Mouse (Mus musculus) hindbrain, embryonic 12.5 days (tissue): ENCODE measurements around the gene S100pbp. TPM values are rescaled to one million over a fixed set of nuclear protein-coding genes. Genes with fewer than 3 reads are reported as not detected.

Experiments used
- ATAC-seq: fragments of 200-750 bp; cut with Nextera tagmentation; 2 replicates; pipeline ENCODE4 v1.8.0; 2017; ENCODE audit warnings: moderate TSS enrichment; ENCODE audit not compliant: low FRiP score
- H3K27ac ChIP-seq: fragments of 300-500 bp; sonication (generic); 2 replicates; pipeline ENCODE4 v1.5.1; 2016; ENCODE audit warnings: mild to moderate bottlenecking
- H3K27me3 ChIP-seq: fragments of 300-500 bp; sonication (generic); 2 replicates; pipeline ENCODE4 v1.6.1; 2016; ENCODE audit warnings: mild to moderate bottlenecking
- H3K36me3 ChIP-seq: fragments of 300-500 bp; sonication (generic); 2 replicates; pipeline ENCODE4 v1.6.1; 2016; ENCODE audit warnings: mild to moderate bottlenecking
- H3K4me1 ChIP-seq: fragments of 300-500 bp; sonication (generic); 2 replicates; pipeline ENCODE4 v1.6.1; 2016
- H3K4me2 ChIP-seq: fragments of 300-500 bp; sonication (generic); replicated peaks from 2 replicates; pipeline ENCODE4 v1.6.1; 2016; ENCODE audit warnings: mild to moderate bottlenecking
- H3K4me3 ChIP-seq: fragments of 300-500 bp; sonication (generic); 2 replicates; pipeline ENCODE4 v1.5.1; 2016; ENCODE audit warnings: mild to moderate bottlenecking
- H3K9ac ChIP-seq: fragments of 300-500 bp; sonication (generic); 2 replicates; pipeline ENCODE4 v1.6.1; 2016; ENCODE audit warnings: mild to moderate bottlenecking, moderate library complexity
- H3K9me3 ChIP-seq: fragments of 300-500 bp; sonication (generic); replicated peaks from 2 replicates; pipeline ENCODE4 v1.6.1; 2016; ENCODE audit warnings: mild to moderate bottlenecking
- WGBS: fragments of 180-500 bp; shearing (Covaris S2); methylation state at CpG from one replicate; pipeline ENCODE4 v1.1.7; 2016; 5-methylcytosine and 5-hydroxymethylcytosine counted together
- polyA plus RNA-seq: library from polyadenylated mRNA; unstranded; fragments of >200 nt; fragmentation: Nextera tagmentation; extraction: Ambion mirVana; gene quantifications from 2 replicates; pipeline ENCODE4 v1.2.1, GENCODE M21; 2016

S100pbp gene
- polyA plus RNA-seq, 1 experiment from 2014 or later, result 23.2 TPM

- peaks cover 26% of the 10 kb centered on the region for H3K36me3 ChIP-seq
- no peak overlapping the region for H3K9ac ChIP-seq
- WGBS, result 91% methylated on average over 4 of the region's 4 CpGs
- no peak overlapping the region for H3K27ac ChIP-seq
- no peaks in the 10 kb centered on the region for H3K27me3 ChIP-seq
- ATAC-seq, result no peak
- no peak overlapping the region for H3K4me3 ChIP-seq
- no peaks in the 10 kb centered on the region for H3K9me3 ChIP-seq
- H3K4me1 ChIP-seq, result no peaks in the 10 kb centered on the region
- H3K4me2 ChIP-seq, result no peak overlapping the region
These were observed 27.8 kb downstream of the S100pbp start for GRCm38 (mm10) chr4:129161581-129162255.

- Histone ChIP-seq H3K36me3 (peaks cover 28% of the 10 kb centered on the region), H3K4me1 (no peaks in the 10 kb centered on the region), H3K4me2 (no peak overlapping the region), H3K27ac (no peak overlapping the region), H3K4me3 (no peak overlapping the region), H3K9me3 (no peaks in the 10 kb centered on the region), H3K27me3 (no peaks in the 10 kb centered on the region), H3K9ac (no peak overlapping the region)
- 100% methylated on average over 1 of the region's 1 CpGs for WGBS
- ATAC-seq, result no peak
These were observed 28.5 kb downstream of the S100pbp start for GRCm38 (mm10) chr4:129161076-129161475.

GRCm38 (mm10) chr4:129158549-129158948 lies 31.0 kb downstream of the S100pbp start:
- Histone ChIP-seq H3K36me3 (peaks cover 40% of the 10 kb centered on the region), H3K4me3 (no peak overlapping the region), H3K4me2 (no peak overlapping the region), H3K4me1 (no peaks in the 10 kb centered on the region), H3K9me3 (no peaks in the 10 kb centered on the region), H3K27ac (no peak overlapping the region), H3K27me3 (no peaks in the 10 kb centered on the region), H3K9ac (no peak overlapping the region)
- WGBS, result 77% methylated on average over 3 of the region's 3 CpGs
- ATAC-seq, result no peak

GRCm38 (mm10) chr4:129157541-129157940 lies 32.0 kb downstream of the S100pbp start:
- H3K27me3 ChIP-seq, result no peaks in the 10 kb centered on the region
- no peaks in the 10 kb centered on the region for H3K4me1 ChIP-seq
- peaks cover 43% of the 10 kb centered on the region for H3K36me3 ChIP-seq
- no peak overlapping the region for H3K9ac ChIP-seq
- 91% methylated on average over 5 of the region's 5 CpGs for WGBS
- ATAC-seq, result no peak
- no peak overlapping the region for H3K4me2 ChIP-seq
- no peak overlapping the region for H3K27ac ChIP-seq
- H3K9me3 ChIP-seq, result no peaks in the 10 kb centered on the region
- H3K4me3 ChIP-seq, result no peak overlapping the region

GRCm38 (mm10) chr4:129151276-129151811 lies 38.2 kb downstream of the S100pbp start:
- H3K4me1 ChIP-seq, result peaks cover 4% of the 10 kb centered on the region; the same call in 1 of the 2 replicates
- WGBS, result 75% methylated on average over 4 of the region's 4 CpGs
- ATAC-seq, result no peak
- no peak overlapping the region for H3K27ac ChIP-seq
- no peak overlapping the region for H3K4me3 ChIP-seq
- H3K4me2 ChIP-seq, result no peak overlapping the region
- H3K36me3 ChIP-seq, result peaks cover 47% of the 10 kb centered on the region
- no peak overlapping the region for H3K9ac ChIP-seq
- H3K27me3 ChIP-seq, result no peaks in the 10 kb centered on the region
- no peaks in the 10 kb centered on the region for H3K9me3 ChIP-seq

DNA sequence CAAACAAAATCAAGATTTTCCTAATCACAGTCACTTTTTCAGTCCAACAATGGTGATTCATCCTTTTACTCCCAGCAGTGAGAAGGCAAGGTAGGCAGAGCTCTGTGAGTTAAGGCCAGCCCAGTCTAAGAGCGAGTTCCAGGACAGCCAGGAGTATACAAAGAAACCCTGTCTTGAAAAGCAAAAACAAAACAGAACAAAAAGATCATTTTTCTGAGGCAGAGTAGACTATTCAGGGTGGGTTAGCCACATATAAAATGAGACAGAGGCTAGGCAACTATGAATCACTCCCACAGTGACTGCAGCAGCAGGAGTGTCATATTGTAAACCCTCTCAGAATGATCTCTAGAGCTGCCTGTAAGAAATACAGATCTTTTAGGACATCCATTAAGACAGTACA lies 40.2 kb downstream of the S100pbp start:
- Histone ChIP-seq H3K27me3 (no peaks in the 10 kb centered on the region), H3K9me3 (no peaks in the 10 kb centered on the region), H3K4me2 (no peak overlapping the region), H3K9ac (no peak overlapping the region), H3K27ac (no peak overlapping the region), H3K36me3 (peaks cover 31% of the 10 kb centered on the region), H3K4me3 (no peak overlapping the region), H3K4me1 (peaks cover 11% of the 10 kb centered on the region)
- no peak for ATAC-seq
- WGBS, result 68% methylated on average over 1 of the region's 1 CpGs

- Histone ChIP-seq H3K9ac (no peak overlapping the region), H3K27ac (no peak overlapping the region), H3K4me2 (no peak overlapping the region), H3K4me3 (no peak overlapping the region), H3K9me3 (no peaks in the 10 kb centered on the region), H3K36me3 (peaks cover 19% of the 10 kb centered on the region), H3K27me3 (no peaks in the 10 kb centered on the region), H3K4me1 (peaks cover 11% of the 10 kb centered on the region)
- no peak for ATAC-seq
- WGBS, result 88% methylated on average over 13 of the region's 13 CpGs
These were observed 41.9 kb downstream of the S100pbp start for GRCm38 (mm10) chr4:129147552-129148103.

DNA sequence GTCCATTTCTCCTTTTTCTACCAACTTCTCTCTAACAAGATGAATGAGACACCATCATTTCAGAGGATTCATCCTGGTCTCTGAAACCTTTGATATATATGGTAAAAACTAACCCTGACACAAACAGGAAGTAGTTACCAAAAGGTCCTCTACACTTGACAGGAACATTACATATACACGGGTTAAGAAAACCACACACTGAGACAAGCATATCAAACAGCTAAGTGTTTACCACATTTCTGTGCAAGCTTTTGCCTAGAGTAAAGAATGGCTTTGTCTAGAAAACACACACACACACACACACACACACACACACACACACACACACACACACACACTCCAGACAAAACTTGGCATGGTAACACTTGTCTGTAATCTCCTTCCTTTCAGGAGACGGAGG lies 43.1 kb downstream of the S100pbp start:
- H3K4me3 ChIP-seq, result no peak overlapping the region
- no peak overlapping the region for H3K4me2 ChIP-seq
- 73% methylated on average over 2 of the region's 2 CpGs for WGBS
- H3K4me1 ChIP-seq, result peaks cover 17% of the 10 kb centered on the region
- H3K27me3 ChIP-seq, result no peaks in the 10 kb centered on the region
- peaks cover 9% of the 10 kb centered on the region for H3K36me3 ChIP-seq
- no peak overlapping the region for H3K9ac ChIP-seq
- no peak overlapping the region for H3K27ac ChIP-seq
- no peaks in the 10 kb centered on the region for H3K9me3 ChIP-seq
- no peak for ATAC-seq

- Histone ChIP-seq H3K9me3 (no peaks in the 10 kb centered on the region), H3K27me3 (no peaks in the 10 kb centered on the region), H3K4me3 (no peak overlapping the region), H3K4me1 (peaks cover 17% of the 10 kb centered on the region), H3K9ac (no peak overlapping the region), H3K36me3 (peaks cover 9% of the 10 kb centered on the region), H3K4me2 (no peak overlapping the region), H3K27ac (no peak overlapping the region)
- no peak for ATAC-seq
- WGBS, result 84% methylated on average over 4 of the region's 4 CpGs
These were observed 43.6 kb downstream of the S100pbp start for GRCm38 (mm10) chr4:129145943-129146342.

DNA sequence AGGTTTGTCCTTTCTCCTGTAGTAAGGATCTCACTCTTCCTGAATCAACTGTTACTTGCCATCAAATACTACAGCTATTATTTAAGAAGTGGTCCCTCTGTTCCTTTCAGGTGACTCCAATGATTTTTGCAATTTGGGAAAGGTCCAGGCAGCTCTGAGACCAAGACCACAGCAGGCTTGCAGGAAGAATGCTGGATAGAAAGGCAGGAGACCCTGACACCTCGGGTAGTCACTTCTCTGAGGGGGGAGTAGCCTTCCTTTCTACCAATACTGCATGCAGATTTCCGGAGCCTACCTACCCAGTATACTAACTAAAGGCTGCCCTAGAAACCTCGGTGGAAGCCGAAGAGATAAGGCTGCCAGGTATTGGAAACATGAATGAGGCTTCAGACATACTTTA lies 44.1 kb downstream of the S100pbp start:
- H3K9ac ChIP-seq, result no peak overlapping the region
- no peaks in the 10 kb centered on the region for H3K27me3 ChIP-seq
- H3K9me3 ChIP-seq, result no peaks in the 10 kb centered on the region
- peaks cover 17% of the 10 kb centered on the region for H3K4me1 ChIP-seq
- H3K36me3 ChIP-seq, result peaks cover 9% of the 10 kb centered on the region; the same call in 1 of the 2 replicates
- no peak for ATAC-seq
- no peak overlapping the region for H3K27ac ChIP-seq
- 80% methylated on average over 4 of the region's 4 CpGs for WGBS
- no peak overlapping the region for H3K4me2 ChIP-seq
- H3K4me3 ChIP-seq, result no peak overlapping the region

DNA sequence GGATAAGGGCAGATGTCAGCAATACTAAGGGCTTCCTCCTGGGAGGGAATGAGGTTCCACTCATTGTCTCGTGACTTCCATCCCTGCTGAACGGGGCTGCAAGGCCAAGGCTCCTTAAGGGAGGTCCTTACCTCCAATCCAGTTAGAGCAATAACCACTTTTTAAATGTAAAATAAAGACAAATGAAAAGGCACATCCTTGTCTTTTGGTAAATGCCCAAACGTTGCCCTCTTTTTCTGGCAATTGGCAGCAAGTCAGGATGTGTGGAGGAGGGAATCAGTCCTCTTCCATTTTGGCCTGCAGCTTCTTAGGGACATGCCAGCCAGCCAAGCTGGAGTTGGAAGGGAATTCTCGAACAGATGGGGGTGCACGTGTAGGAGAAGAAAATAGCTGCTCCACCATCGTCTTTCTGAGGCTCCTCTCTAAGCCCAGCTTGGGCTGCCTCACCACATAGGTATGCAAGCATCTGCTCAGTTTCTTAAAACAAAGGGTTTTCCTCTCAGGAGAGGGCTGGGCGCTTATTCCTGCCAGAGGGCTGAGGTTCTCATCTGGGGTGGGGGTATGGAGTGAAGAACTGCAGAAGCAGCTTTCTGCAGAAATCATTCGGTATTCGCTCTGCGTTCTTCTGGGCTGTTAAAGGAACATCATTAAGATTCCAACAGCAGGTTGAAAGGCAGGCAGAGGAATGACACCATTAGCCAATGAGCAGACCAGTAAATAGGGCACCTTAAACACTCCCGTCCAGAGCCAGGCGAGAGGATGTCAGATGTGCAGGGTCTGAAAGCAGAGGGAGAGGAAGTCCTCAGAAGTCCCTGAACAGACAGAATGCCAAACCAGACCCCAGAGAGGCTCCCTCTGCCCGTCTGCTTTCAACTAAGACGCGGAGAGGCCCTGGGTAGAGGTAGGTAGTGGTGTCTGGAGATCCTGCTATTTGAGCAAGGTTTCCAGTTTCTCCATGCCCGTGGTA lies 44.8 kb downstream of the S100pbp start:
- Histone ChIP-seq H3K4me2 (no peak overlapping the region), H3K9ac (no peak overlapping the region), H3K4me3 (no peak overlapping the region), H3K9me3 (no peaks in the 10 kb centered on the region), H3K27ac (peak overlapping the region; percentile 23; the same call in 1 of the 2 replicates), H3K4me1 (peaks cover 17% of the 10 kb centered on the region), H3K27me3 (0 out of 2 replicates have a peak, but pooled peaks cover under 1% of the 10 kb centered on the region), H3K36me3 (0 out of 2 replicates have a peak, but pooled peaks cover 5% of the 10 kb centered on the region)
- 62% methylated on average over 16 of the region's 16 CpGs for WGBS
- no peak for ATAC-seq

DNA sequence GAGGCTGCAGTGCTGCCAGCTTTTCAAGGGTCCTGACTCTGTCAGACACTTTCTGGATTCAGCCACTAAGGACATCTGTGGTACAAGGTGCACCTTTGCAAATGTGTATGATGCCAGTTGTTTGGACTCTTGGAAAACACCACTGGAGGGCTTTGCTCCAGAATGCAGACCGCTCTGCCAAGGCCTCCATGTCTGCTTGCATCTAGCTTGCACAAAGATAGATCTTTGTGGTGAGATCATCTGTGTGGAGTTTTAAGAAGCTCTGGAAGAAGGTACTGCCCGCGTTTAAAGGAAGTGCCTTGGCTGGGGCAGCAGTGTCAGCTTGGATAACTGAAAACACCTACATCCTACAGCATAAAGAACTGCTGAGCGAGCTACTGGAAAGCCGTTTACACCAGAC lies 46.0 kb downstream of the S100pbp start:
- Histone ChIP-seq H3K4me3 (no peak overlapping the region), H3K4me1 (peaks cover 15% of the 10 kb centered on the region), H3K27me3 (peaks cover 12% of the 10 kb centered on the region), H3K36me3 (0 out of 2 replicates have a peak, but pooled peaks cover 2% of the 10 kb centered on the region), H3K27ac (no peak overlapping the region), H3K4me2 (no peak overlapping the region), H3K9me3 (no peaks in the 10 kb centered on the region), H3K9ac (no peak overlapping the region)
- WGBS, result 89% methylated on average over 5 of the region's 5 CpGs
- no peak for ATAC-seq
